Mouse (Mus musculus) retina, adult 2 months (tissue): ENCODE data around the gene Gm5089.
"Not testable (repeated sequence)": the region's sequence is repeated elsewhere in the genome, so short reads cannot be mapped to it uniquely, and the experiment has no call there.

Experiments
- DNase-seq: peaks from one replicate; pipeline ENCODE4 v3.0.0-alpha.2; 2012; ENCODE audit warnings: low read depth, low spot score

Gene Gm5089

DNA sequence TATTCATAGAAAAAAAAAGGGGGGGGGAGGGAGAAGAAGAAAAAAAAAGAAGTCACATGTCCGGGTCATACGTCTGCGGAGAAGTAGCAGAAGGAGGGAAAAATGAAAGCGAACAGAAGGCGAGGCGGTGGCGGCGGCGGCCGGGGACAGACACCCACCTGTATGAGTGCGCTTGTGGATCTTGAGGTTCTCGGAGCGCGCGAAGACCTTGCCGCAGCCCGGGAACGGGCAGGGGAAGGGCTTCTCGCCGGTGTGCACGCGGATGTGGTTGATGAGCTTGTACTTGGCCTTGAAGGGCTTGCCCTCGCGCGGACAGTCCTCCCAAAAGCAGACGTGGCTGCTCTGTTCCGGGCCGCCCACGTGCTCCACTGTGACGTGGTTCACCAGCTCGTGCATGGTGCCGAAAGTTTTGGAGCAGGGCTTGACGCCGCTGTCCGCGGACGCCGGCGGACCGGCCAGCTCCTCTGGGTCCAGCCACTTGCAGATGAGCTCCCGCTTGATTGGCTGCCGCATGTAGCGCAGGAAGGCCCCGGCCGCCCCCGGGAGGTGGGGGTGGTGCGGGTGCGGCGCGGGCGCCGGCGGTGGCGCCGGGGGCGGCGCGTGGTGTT lies 12.9 kb upstream of the Gm5089 start:
- DNase-seq, result not testable (repeated sequence)

DNA sequence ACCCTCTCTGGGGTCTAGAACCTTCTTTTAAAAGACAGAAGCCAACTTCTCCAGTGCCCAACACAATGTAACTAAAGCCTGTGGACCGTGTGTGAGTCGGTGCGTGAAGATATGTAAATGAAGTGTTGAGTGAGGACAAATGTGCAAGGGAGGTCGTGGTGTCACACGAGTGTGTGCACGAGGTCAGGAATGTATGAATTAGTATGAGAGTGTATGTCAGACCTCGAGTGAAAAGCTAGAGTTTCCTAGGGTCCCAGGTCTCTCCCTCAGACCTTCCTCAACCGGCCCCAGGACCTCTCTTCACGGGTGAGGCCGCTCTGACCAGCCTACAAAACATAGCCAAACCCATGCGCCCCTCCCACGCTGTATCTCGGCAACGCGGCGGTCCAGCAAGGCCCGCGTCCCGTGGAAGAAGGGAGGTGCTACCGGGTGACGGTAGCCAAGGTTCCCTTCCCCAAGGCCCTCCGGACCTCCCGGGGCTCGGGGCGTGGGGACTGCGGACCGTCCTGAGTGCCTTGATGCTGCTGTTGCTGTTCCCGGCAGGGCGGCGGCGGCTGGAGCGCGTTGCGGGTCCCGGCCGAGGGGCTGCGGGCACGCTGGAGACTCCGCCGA lies 12.3 kb upstream of the Gm5089 start:
- no peak for DNase-seq

DNA sequence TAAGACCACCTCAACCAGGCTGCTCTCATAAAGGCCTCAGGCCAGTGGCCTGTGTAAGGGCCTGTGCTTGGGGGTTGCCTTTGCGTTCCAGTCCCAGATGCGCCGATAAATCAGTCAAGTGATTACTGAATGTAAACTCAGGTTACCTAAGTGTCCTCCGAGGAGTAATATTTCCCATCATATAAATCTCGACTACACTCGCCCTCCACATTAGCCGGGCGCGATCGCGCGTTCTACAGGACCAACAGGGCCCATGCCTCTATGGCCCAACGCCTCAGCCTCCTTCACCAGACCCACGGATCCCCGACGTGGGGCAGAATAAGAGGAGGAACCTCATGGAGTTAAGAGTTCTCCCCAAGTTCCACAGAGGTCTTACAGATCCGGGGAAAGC lies 11.8 kb upstream of the Gm5089 start:
- no peak for DNase-seq

DNA sequence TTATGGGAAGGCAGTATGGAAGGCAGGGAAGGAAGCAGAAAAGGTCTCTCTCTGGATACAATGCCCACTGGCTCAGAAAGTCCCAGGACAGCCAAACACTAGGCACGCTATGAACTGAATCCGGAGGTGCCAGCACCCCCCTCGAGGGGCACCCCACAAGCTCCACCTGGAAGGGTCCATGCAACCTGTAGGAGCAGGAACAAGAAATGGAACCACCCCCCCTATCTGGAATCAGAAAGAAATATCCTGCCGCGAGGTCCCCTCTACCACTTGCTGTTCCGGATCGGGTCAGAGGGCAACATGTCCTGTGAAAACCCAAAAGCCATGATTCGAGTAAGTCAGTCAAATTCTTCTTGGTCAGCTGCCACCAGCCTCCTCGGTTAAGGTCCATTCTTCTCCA lies 11.1 kb upstream of the Gm5089 start:
- no peak for DNase-seq

DNA sequence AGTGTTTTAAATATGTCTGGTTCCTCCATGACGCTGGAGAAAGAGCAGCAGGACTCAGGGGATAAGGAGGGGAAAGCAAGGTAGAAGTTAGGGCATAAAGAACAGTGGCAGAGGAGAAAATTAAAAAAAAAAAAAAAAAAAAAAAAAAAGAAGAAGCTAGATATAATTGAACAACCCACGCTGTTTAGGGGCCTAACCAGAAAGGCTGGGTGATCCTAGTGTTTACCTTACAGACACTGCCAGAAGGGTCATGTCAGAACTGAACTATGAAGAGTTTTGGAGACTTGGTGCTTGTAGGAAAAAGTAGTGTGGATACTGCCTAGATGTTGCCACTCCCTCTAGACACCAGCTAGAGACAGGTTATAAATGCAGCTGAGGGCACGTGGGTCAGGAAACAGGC lies 10.6 kb upstream of the Gm5089 start:
- DNase-seq, result no peak

DNA sequence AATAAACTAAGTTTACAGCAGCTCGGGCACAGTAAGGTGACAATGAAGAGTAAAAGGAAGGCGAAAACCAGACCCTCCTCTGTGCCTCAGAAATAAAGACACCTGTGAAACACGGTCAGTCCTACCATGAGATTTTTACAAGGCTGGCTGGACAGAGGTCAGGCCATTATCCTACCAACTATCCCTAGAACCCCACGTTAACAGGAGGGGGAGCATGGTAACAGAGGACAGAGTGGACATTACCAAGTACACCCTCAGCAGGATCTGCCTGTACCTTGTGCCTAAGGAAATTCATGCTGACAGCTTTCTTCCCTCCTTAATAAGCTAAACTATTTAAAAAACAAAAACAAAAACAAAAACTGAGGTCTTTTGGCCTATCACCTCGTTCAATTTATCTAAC lies 9.3 kb upstream of the Gm5089 start:
- no peak for DNase-seq

DNA sequence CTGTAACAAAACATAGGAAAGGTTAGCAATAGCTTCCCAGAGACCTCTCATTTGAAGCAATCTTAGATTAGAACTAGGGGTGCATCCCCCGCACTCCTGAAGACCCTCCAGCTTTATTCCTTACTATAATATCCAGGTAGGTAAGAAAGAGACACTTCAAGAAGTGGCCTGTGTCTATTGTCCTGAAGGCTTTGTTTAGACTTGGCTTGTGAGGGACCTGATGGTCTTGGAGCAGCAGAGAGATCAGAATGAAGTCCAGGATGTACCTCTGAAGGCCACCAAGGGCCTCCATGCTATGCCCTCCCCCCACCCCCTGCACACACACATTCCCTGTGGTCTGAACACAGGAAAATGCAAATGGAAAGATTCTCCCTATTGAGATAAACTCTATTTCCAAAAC lies 8.9 kb upstream of the Gm5089 start:
- DNase-seq, result no peak

DNA sequence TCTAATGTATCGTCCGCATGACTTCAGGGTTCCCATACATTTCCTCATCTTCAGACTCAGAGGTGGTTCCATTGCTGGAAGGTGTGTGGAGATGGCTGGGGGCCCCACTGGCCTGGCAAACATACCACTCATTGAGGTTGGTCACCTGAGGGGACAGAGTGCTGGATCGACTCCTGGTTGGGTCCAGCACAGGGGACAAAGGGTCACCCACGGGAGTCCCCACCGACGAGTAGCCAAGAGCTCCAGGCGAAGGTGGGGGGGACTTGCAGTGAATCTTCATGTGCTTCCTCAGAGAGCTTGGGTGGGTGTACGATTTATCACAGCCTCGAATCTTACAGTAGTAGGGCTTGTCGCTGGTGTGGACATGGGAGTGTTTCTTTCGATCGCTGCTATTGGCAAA lies 8.4 kb upstream of the Gm5089 start:
- DNase-seq, result not testable (repeated sequence)

DNA sequence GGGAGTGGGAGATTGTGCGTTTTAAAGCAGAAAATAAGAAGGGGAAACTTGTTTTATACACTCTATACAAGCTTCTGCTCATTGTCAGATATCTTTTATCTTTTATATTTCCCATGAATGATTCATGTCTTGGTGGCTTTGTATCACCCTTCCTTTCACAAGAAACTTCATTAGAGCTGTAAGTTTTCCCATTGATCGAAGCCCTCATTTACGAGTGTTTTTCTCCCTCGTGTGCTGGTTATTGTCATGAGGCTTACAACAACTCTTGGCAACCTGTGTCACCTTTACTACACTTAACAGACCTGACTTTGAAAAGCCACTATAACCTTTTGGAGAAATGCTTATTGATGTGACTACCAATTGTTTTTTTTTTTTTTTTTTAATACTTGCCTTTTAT lies 4.6 kb upstream of the Gm5089 start:
- no peak for DNase-seq

DNA sequence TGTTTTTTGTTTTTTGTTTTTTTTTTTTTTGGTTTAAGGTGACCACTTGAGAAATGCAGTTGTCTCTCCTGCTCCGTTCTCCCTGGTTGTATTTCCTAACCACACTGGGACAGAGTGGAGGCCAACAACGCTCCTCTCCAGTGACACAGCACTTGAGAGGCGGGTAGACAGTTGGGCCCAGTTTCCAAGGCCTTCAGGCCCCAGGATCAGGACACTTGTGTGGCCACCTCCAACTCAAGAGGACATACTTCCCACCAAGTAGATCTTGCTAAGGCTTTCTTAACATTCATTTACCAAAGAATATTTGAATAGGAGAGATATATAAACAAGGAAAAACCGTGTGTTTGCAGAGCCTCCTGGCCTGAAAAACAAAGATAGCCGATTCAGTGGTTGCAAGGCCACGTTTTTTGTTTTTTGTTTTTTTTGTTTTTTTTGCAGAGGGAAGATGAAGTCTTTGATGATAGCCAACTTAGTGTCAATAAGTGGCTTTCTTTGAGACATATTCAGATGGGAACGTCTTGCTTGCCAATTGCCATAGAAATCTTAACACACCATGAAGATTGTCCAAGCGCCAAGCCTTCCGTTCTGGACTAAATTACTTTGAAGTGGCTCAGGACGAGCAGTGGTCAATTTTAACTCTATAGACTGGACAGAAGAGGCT lies 4.1 kb upstream of the Gm5089 start:
- DNase-seq, result no peak

DNA sequence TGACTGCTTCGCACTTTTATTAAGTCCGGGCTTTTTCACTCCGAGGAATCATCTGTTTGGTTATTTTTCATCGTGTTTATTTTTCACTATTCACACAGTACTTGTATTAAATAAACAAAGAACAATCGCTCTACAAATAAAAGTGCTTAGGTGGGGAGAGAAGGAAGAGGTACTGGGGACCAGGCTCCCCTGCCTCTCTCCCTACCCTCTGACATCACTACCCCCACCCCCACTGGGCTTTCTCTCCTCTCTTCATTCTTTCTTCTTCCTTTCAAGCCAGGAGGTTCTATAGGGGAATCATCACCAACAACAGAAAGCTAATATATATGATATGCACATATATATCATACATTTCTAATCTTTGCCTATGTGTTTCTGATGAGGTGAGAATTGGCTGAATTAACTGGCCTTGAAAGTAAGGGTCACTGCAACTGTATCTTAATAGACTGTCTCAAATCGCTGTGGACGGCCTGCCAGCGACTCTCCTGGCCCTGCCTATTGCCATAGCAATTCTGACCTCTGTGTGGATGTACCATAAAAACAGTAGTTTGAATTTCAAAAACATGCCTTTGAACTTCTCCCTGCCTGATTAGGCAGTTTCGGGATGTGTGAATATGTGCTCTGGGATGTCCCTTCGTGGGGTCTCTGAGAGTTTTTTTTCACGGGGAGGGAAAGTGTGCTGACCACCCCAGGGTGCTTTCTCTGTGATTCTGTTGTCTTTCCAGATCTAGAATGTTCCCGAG lies 3.3 kb upstream of the Gm5089 start:
- no peak for DNase-seq

DNA sequence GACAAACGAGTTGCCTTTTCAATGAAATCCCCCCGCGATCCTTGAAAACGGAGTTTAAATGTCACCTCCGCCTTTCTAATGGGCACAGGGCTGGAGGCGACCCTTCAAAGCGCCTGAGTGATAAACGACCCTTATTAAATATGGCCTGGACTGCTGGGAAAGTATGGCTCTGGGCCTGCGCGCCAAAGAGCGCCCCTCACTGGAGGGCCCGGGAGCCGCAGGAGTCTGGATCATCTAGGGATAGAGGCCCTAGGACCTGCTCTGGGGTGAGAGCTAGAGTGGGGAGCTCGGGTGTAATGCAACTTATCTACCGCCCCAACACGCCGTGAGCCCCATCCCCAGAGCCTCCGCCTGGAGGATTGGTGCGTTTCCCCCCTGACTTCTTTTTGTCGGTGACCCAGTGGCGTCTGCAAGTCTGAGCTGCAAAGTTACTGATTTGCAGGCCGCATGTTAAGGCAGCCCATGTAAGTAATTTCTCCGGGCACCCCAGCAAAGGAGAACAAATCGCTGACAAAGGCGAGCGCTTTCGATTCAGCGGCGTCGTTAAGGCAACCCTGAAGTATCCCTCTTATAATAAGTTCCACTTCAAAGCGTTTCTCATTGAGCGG lies 2.6 kb upstream of the Gm5089 start:
- DNase-seq, result no peak

DNA sequence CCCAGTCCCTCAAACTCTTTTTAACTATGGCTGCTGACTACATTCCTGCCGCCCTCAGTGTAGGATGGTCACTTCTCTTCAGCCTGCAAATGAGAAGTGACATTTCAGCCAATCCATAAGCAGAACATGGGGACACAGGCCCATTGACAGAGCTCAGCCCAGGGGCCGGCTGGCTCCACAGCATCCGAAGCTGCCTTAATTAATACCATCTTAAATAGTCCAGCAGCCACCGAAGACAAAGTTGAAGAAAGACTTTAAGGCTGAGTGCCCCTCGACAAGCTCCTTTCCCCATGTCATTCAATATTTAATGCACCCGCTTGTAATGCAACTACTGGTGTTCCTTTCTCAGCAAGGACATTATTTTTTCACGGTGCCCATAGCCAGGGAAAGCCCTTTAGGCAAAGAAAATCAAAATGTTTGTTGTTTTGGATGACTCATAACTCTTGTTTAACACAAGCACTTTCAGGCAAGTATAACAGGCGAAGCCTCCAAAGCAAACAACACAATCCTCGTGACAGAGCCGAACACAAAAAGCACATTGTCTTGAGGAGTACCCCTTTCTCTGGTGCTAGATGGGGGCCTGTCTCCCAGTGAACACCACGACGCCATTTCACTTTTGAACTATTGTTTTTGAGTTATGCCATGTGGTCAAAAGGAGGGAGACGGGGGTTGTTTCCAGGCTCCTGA lies 1.9 kb upstream of the Gm5089 start:
- no peak for DNase-seq

DNA sequence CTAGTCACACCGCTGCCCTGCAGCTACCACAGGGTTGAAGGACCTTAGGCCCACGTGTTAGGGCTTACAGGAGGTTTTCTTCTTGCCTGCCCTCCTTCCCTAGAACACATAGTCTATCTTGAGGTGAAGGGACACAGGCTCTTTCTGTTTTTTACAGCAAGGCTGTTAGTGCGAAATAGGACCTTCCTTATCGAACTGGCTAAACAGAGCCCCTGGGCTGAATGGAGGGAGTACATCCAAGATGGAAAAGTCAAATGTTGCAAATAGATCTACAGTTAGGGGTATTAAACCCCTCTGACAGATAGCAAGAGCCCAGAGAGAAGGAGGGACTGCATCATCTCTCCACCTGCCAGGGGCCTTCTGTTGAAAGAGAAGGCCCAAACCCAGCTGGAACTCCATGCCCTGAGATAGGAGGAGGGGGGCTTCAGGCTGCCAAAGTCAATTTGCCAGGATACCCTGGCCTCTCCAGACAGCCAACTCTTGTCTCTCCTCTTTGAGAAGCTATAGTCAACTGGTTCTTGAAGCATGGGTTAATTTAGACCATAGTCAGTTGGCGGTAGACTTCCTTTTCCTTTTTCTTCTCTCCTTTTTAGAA lies 733 bp upstream of the Gm5089 start:
- DNase-seq, result no peak

DNA sequence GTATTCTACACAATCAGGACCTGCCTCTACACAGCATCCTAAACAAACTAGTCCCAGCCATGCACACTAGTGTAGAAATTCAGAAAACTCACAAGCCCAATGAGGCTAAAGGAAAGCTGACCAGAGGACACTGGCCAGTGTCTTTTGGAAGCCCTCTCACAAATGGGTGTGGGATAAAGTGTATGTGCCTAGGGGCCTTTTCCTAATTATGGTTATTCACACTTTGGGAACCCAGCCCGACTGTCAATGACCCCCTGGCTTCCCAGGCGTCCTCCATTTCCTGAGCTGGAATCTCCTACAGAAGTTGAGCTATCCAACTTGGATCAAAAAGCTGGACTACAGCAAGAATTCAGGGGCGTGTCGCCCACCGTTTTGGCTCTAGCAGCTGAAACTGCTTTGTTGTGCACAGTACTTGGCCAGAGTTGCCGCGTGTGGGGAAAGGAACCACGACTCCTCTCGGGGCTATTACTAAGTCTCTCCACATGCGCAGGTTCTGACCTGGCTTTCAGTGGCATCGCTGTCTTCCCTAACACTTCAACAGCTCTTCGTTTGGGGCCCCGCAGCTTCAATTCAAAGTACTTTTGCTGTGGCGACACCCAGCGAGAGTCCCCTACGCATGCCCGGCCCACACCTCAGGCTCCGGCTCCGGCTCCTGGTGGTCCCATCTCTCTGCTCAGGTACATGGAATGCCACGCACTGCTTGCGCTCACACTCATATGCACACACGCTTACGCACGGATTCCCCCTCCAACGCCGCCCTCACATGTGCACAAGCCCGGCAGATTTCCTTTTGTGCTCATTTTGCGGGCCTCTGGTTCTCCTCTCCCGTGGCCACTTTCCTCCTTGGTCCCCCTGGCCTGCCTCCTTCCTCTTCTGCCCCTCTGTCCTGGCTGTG lies 1.1 kb downstream of the Gm5089 start:
- no peak for DNase-seq

DNA sequence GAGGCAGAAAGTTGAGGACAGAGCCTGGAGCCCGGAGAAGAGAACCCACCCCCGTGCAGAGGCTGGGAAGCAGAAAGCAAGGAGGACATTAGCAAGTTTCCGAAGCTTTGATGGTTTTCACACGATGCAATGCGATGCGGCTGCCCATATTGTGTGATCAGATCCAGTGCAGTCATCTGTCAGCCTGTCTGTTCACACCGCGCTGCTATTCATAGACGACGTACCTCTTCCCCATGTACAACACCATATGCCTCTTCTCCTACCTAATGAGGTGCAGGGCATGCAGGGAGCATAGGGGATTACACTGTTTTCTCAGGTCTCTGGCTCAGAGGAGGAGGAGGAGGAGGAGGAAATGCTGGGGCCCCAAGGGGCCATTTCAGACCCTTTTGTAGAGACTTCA lies 14.1 kb downstream of the Gm5089 start:
- no peak for DNase-seq

DNA sequence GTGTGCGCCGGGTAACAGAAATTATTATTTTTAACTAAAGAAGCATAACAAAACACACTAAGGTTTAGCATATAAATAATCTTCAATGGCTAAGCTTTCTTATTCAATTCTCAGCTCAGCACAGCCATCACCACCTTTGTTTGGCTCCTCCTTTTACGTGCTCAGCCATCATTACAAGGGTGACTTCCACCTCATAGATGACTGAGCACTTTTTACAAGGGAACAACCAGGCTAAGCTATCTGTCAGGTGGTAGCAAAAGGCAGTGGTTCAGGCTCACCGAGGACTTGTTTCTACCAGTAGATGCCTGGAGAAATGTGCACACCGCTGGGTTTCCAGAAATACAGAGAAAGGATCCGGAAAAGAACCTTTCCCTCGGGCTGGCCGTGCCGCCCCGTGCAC lies 16.9 kb downstream of the Gm5089 start:
- DNase-seq, result no peak

DNA sequence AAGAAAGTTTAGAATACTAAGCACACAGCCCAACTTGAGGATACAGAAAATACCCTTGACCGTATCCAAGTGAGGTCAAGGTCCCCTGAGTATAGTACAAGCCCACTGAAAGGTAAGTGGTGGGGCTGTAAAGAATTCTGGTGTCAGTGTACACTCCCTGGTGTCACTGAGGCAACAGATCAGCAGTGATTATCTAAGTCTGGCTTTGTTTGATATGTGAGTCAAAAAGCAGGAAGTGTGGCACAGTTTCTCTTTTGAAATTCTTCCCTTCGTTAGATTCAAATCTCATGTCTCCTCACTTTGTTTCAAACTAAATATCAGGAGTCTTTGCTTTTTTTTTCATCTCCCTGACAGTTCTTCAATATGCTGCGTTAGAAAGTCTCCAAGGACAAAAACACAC lies 18.4 kb downstream of the Gm5089 start:
- DNase-seq, result no peak

DNA sequence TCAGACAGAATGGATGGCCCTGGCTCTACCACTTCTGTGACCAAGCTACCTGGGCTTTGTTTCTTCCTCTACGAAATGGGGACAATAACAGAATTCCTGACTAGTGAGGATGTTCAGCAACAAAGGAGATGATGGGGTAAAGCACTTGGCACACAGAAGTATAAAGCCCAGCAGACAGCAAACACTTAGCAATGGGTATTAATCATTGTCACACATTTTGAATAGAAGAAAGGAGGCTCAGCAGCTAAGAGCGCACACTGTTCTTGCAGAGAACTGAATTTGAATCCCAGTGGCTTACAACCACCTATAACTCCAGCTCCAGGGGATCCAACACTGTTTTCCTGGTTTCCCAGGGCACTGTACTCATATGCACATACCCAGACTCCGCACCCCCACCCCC lies 23.3 kb downstream of the Gm5089 start:
- no peak for DNase-seq

DNA sequence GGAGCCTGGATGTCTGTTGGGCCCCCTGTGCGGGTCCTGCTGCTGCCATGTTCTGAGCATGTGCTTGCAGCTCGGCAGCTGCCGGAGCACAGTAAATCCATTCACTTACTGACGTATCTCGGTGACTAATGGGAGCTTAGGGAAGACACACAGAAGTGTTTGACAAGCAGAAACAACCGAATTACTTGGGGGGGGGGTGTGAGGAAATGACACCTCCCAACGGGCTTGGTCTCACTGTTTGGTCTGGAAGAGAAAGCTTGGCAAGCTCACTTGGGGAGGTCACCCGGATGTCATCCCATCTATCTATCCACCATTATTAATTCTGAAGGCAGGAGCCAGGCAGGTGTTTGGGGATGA lies 23.7 kb downstream of the Gm5089 start:
- DNase-seq, result no peak
